Mouse (Mus musculus) CD4-positive, CD25-positive, alpha-beta regulatory T cell, adult 2 months (primary cell): ENCODE measurements around the gene Susd1.
"Not testable (repeated sequence)": the region's sequence is repeated elsewhere in the genome, so short reads cannot be mapped to it uniquely, and the experiment has no call there.

Source experiments
- DNase-seq: peaks from one replicate; pipeline ENCODE4 v3.0.0-alpha.2; 2012; ENCODE audit warnings: low read depth, low spot score

The Susd1 gene

GRCm38 (mm10) chr4:59286351-59286750 is 152.1 kb downstream of the Susd1 start:
- DNase-seq, result not testable (repeated sequence)

GRCm38 (mm10) chr4:59282699-59283487 is 155.5 kb downstream of the Susd1 start:
- no peak for DNase-seq

- no peak for DNase-seq
Observed at GRCm38 (mm10) chr4:59282137-59282536, 156.3 kb downstream of the Susd1 start.

- peak; percentile 59 for DNase-seq
Observed at GRCm38 (mm10) chr4:59280876-59281275, 157.6 kb downstream of the Susd1 start.

GRCm38 (mm10) chr4:59279111-59279510 is 159.3 kb downstream of the Susd1 start:
- DNase-seq, result no peak

GRCm38 (mm10) chr4:59278410-59278809 is 160.0 kb downstream of the Susd1 start:
- peak; percentile 91 for DNase-seq

- DNase-seq, result no peak
Observed at GRCm38 (mm10) chr4:59277958-59278357, 160.5 kb downstream of the Susd1 start.

GRCm38 (mm10) chr4:59275956-59276355 is 162.5 kb downstream of the Susd1 start:
- no peak for DNase-seq

GRCm38 (mm10) chr4:59275494-59275893 is 162.9 kb downstream of the Susd1 start:
- DNase-seq, result peak; percentile 67

- DNase-seq, result no peak
Observed at GRCm38 (mm10) chr4:59274136-59274535, 164.3 kb downstream of the Susd1 start.

GRCm38 (mm10) chr4:59273342-59273741 is 165.1 kb downstream of the Susd1 start:
- DNase-seq, result no peak

- peak; percentile 31 for DNase-seq
Observed at GRCm38 (mm10) chr4:59265631-59266030, 172.8 kb downstream of the Susd1 start.

- DNase-seq, result peak; percentile 53
Observed at GRCm38 (mm10) chr4:59265182-59265581, 173.3 kb downstream of the Susd1 start.
